Mouse (Mus musculus): ENCODE results near the gene 1190007I07Rik.
"Not testable (repeated sequence)": the region's sequence is repeated elsewhere in the genome, so short reads cannot be mapped to it uniquely, and the experiment has no call there.

1190007I07Rik gene

DNA sequence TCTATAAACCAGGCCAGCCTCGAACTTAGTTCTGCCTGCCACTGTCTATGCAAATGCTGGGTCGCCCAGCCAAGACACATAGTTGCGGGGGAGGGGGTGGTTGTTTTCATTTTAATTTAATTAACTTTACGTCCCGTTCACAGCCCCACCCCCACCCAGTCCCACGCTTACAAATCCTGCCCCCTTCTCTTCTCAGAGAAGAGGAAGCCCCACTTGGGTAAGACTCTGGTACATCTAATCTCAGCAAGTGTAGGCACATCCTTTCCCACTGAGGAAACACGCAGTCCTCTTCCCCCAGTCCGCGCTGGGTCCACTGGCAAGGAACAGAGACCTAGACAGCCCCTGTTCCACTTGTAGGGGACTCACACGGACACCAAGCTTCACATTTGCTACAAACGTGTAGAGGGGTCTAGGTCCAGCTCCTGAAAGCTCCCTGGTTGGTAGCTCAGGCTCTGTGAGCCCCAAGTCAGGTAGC is 6.1 kb upstream of the 1190007I07Rik start:
- no peak for DNase-seq (ENCODE audit: low spot score)

DNA sequence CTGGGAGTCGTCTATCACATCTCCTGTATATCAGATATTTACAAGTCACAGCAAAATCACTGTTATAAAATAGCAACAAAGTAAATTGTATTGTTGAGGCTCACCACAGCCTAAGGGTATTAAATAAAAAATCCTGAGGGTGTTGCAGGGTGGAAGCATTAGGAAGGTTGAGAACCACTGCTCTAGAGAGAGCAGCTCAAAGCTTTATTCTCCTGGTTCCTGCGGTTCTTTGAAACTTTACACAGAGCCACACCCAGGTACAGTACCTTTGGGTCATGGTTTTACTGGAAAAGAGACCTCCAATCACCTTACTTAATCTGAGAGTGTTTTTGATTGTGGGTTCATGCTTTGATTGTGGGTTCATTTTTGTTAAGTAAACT is 515 bp upstream of the 1190007I07Rik start:
- not testable (repeated sequence) for DNase-seq (ENCODE audit: low spot score)

DNA sequence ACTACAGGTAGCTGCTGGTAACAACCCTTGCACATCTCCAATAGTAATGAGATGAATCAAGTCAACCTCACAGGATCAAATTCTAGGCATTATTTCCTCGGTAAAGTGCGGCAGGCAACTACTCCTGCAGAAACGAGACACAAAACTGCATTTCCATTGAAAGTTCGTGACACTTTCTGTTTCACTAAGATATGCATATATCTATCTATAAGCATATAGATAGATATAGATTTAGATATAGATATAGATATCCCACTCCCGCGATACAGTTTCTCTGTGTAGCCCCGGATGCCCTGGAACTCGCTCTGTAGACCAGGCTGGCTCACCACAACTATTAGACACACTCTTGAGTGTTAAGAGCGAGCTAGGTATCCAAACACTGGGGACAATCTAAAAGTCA is 793 bp downstream of the 1190007I07Rik start:
- no peak for DNase-seq (ENCODE audit: low spot score)

DNA sequence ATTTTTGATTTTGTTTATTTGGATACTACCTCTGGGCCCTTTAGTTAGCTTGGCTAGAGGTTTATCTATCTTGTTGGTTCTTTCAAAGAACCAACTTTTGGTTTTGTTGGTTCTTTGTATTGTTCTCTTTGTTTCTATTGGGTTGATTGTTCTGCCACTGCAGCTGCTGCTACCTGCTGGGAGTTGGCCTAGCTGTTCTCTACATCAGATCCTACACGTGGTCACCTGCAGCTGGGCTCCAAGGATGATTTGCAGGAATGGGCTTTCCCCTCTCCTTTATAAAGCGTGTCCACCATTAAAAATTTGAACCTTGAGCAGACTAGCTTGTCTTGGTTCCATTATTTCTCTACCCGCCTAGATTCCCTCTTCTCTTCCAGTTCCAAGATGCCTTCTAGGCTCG is 28.6 kb downstream of the 1190007I07Rik start:
- not testable (repeated sequence) for DNase-seq (ENCODE audit: low spot score)

DNA sequence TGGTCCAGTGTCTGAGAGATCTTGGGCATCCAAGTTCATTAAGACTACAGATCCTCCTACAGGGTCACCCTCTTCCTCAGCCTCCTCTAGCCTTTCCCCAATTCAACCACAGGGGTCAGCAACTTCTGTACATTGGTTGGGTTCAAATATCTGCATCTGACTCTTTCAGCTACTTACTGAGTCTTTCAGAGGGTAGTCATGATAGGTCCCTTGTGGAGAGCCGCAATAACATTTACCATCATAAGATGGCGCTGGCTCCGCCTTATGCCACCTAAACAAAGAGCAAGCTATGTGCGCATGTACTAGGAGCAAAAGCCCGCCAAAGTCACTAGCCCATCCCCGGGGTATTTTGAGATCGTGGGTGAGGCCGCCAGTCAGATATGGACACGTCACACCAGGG is 33.4 kb downstream of the 1190007I07Rik start:
- not testable (repeated sequence) for DNase-seq (ENCODE audit: low spot score)

DNA sequence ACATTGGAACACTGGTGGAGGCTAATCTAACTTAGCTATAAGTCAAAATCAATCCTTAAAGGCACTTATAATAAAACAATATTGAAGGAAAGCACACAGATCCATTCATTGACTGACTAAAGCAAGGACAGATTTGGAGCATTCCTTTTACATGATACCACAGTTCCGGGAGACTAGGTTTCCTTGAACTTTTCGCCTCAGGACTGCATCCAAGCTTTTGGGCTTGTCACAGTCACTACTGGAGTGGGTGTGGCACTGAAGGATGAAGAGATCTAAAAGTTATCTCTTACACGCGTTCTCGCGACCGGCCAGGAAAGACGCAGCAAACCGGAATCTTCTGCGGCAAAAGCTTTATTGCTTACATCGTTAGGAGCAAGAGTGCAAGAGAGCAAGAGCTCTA is 51.9 kb downstream of the 1190007I07Rik start:
- DNase-seq (ENCODE audit: low spot score): not testable (repeated sequence)

All from embryo, embryonic 10 days (tissue).